Mouse (Mus musculus) heart, adult 2 months (tissue): Measurements from ENCODE around the gene Trpc4ap. TPM values are rescaled to one million over a fixed set of nuclear protein-coding genes. Genes with fewer than 3 reads are reported as not detected.
A peak's percentile ranks its signal among the peaks of the same experiment; 100 is the strongest.

Experiments used
- DNase-seq, 2 experiments: peaks; one replicate each; pipeline ENCODE4 v3.0.0; 2021
- H3K27ac ChIP-seq: fragments of 200-600 bp; 2 replicates; pipeline ENCODE4 v1.8.1; 2022
- H3K27me3 ChIP-seq: fragments of 200-500 bp; 2 replicates; pipeline ENCODE4 v1.6.1; 2012; ENCODE audit warnings: mild to moderate bottlenecking, low read length, inconsistent platforms, mixed read lengths; ENCODE audit not compliant: control insufficient read depth, insufficient read depth
- H3K36me3 ChIP-seq: fragments of 200-500 bp; 2 replicates; pipeline ENCODE4 v1.6.1; 2012; ENCODE audit warnings: low read length, inconsistent platforms; ENCODE audit not compliant: control insufficient read depth, insufficient read depth
- H3K4me1 ChIP-seq: fragments of 200-500 bp; 2 replicates; pipeline ENCODE4 v1.6.1; 2011; ENCODE audit warnings: low read length; ENCODE audit not compliant: control insufficient read depth, insufficient read depth
- H3K4me3 ChIP-seq: fragments of 200-600 bp; 2 replicates; pipeline ENCODE4 v1.8.1; 2022
- H3K79me2 ChIP-seq: fragments of 200-500 bp; replicated peaks from 2 replicates; pipeline ENCODE4 v1.6.1; 2012; ENCODE audit warnings: mild to moderate bottlenecking, inconsistent platforms, low read length, moderate library complexity, mixed read lengths; ENCODE audit not compliant: control insufficient read depth, insufficient read depth
- H3K9ac ChIP-seq: fragments of 200-500 bp; 2 replicates; pipeline ENCODE4 v1.6.1; 2012; ENCODE audit warnings: low read depth, mild to moderate bottlenecking, control low read depth, inconsistent platforms, low read length, mixed read lengths
- CTCF ChIP-seq: fragments of 200-600 bp; IDR thresholded peaks from 2 replicates; pipeline ENCODE4 v1.8.1; 2022; ENCODE audit warnings: antibody characterized with exemption, mild to moderate bottlenecking, moderate library complexity
- EP300 ChIP-seq: fragments of 200-500 bp; IDR thresholded peaks from 2 replicates; pipeline ENCODE4 v1.6.1; 2011; ENCODE audit warnings: low read depth, low read length, control low read depth; ENCODE audit not compliant: insufficient read depth
- POLR2A ChIP-seq: fragments of 200-500 bp; IDR thresholded peaks from 2 replicates; pipeline ENCODE4 v1.6.1; 2011; ENCODE audit warnings: mild to moderate bottlenecking, low read depth, low read length, control low read depth; ENCODE audit not compliant: insufficient read depth
- WGBS: fragments of 180-500 bp; shearing (Covaris S2); methylation state at CpG from one replicate; pipeline ENCODE4 v1.1.7; 2018; 5-methylcytosine and 5-hydroxymethylcytosine counted together
- intact Hi-C: fragments of 180-260 bp; cut with DNase I; formaldehyde crosslinking; loops from one replicate; pipeline ENCODE4 v1.15.1; 2025
- polyA plus RNA-seq: library from polyadenylated mRNA; depleted of rRNA; stranded (reverse); fragments of >200 nt; gene quantifications from 2 replicates; pipeline ENCODE4 v1.2.3, GENCODE M21; 2012
- total RNA-seq, 2 experiments: library from RNA; stranded (reverse); gene quantifications; 2 replicates each; pipeline ENCODE4 v1.2.3; 2021

Trpc4ap gene
- total and polyA plus RNA-seq, 3 experiments: 77.0 to 95.6 (median 84.9) TPM

DNA sequence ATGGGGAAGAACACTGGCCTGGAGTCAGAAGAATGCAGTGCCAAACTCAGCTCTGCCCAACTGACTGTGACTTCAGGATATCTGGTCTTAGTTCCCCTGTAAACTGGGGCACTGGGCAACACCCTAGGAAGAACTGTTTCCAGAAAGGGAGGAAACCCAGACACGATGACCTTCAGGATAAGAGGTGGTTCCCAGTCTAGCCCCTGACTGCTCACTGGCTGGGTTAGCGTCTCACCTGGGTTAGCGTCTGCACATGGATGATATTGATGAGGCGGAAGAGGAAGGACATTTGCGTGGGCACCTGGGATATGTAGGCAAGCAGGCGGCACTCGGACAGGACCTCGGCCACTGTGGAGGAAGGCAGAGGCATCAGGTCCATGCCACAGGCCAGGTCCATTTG, 56.2 kb downstream of the Trpc4ap start:
- Histone ChIP-seq H3K4me1 (no peaks in the 10 kb centered on the region), H3K9ac (no peak overlapping the region), H3K36me3 (peaks cover 2% of the 10 kb centered on the region; the same call in 1 of the 2 replicates), H3K79me2 (no peaks in the 10 kb centered on the region), H3K27ac (no peak overlapping the region), H3K27me3 (no peaks in the 10 kb centered on the region), H3K4me3 (no peak overlapping the region)
- WGBS: 81% methylated on average over 8 of the region's 8 CpGs
- intact Hi-C loops: no loop called here
- TF ChIP-seq EP300 (0 out of 2 replicates have a peak, but pooled peaks have one; percentile 25), CTCF (no peak), POLR2A (0 out of 2 replicates have a peak, but pooled peaks have one; percentile 23)
- no peak for DNase-seq

DNA sequence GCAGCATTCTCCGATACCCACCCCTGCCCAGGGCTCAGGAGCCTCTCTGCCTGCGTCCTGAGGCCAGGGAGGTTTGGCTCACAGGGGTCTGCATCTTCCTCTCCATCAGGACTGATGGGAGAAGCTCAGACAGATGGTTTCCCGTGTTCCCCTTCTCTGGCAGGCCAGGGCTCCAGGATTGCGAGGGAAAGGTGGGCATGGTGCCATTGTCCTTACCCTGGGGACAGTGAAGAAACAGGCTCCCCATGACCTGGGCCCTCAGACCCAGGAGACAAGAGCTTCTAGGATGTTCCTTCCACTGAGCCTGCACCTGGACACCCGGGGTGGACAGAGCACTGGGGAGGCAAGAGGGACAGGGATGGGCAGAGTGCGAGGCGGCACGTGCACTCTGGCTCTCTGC, 57.6 kb downstream of the Trpc4ap start:
- TF ChIP-seq POLR2A (no peak), EP300 (no peak), CTCF (no peak)
- Histone ChIP-seq H3K27me3 (no peaks in the 10 kb centered on the region), H3K4me3 (no peak overlapping the region), H3K9ac (no peak overlapping the region), H3K27ac (no peak overlapping the region), H3K79me2 (no peaks in the 10 kb centered on the region), H3K4me1 (no peaks in the 10 kb centered on the region), H3K36me3 (peaks cover 2% of the 10 kb centered on the region; the same call in 1 of the 2 replicates)
- intact Hi-C loops: no loop called here
- 68% methylated on average over 8 of the region's 8 CpGs for WGBS
- no peak for DNase-seq

DNA sequence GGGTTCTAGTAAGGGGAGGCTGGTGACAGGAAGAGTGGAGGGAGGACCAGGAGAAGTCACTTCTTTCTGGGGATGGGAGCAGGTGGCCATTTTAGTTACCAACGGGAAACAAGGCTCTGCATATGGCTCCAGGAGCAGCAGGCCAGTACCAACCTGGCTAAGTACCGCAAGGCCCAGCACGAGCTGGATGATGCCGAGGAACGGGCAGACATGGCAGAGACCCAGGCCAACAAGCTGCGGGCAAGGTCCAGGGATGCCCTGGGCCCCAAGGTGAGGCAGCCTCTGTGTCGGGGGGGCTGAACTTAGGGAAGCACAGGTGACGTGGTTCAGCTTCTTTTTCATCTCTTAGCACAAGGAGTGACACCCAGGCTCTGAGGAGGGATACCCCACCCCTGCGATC, 58.5 kb downstream of the Trpc4ap start:
- no peak overlapping the region for H3K4me3 ChIP-seq
- H3K4me1 ChIP-seq: no peaks in the 10 kb centered on the region; the same call in 1 of the 2 replicates
- intact Hi-C loops: no loop called here
- no peaks in the 10 kb centered on the region for H3K27me3 ChIP-seq
- H3K79me2 ChIP-seq: no peaks in the 10 kb centered on the region
- WGBS: 90% methylated on average over 9 of the region's 9 CpGs
- TF ChIP-seq POLR2A: no peak
- no peak for TF ChIP-seq EP300
- no peak for TF ChIP-seq CTCF
- H3K36me3 ChIP-seq: peaks cover 2% of the 10 kb centered on the region; the same call in 1 of the 2 replicates
- H3K9ac ChIP-seq: no peak overlapping the region
- H3K27ac ChIP-seq: no peak overlapping the region
- DNase-seq: no peak

DNA sequence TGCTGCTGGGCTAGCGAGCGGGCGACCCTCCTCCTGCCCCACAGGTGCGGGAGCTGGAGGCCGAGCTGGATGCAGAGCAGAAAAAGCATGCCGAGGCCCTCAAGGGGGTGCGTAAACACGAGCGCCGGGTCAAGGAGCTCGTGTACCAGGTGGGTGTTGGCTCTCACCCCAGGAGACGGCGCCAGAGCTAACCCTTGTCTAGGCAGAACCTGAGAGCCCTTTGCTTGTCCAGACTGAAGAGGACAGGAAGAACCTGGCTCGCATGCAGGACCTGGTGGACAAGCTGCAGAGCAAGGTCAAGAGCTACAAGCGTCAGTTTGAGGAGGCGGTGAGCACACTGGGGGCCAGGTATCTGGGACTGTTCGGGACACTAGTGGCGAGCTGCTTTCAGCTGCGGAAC, 59.1 kb downstream of the Trpc4ap start:
- H3K79me2 ChIP-seq: no peaks in the 10 kb centered on the region
- H3K27me3 ChIP-seq: no peaks in the 10 kb centered on the region
- intact Hi-C loops: no loop called here
- H3K4me1 ChIP-seq: no peaks in the 10 kb centered on the region; the same call in 1 of the 2 replicates
- H3K36me3 ChIP-seq: peaks cover 2% of the 10 kb centered on the region; the same call in 1 of the 2 replicates
- no peak overlapping the region for H3K9ac ChIP-seq
- no peak for TF ChIP-seq EP300
- no peak for TF ChIP-seq POLR2A
- TF ChIP-seq CTCF: no peak
- DNase-seq: no peak
- 67% methylated on average over 19 of the region's 19 CpGs for WGBS
- no peak overlapping the region for H3K27ac ChIP-seq
- no peak overlapping the region for H3K4me3 ChIP-seq

DNA sequence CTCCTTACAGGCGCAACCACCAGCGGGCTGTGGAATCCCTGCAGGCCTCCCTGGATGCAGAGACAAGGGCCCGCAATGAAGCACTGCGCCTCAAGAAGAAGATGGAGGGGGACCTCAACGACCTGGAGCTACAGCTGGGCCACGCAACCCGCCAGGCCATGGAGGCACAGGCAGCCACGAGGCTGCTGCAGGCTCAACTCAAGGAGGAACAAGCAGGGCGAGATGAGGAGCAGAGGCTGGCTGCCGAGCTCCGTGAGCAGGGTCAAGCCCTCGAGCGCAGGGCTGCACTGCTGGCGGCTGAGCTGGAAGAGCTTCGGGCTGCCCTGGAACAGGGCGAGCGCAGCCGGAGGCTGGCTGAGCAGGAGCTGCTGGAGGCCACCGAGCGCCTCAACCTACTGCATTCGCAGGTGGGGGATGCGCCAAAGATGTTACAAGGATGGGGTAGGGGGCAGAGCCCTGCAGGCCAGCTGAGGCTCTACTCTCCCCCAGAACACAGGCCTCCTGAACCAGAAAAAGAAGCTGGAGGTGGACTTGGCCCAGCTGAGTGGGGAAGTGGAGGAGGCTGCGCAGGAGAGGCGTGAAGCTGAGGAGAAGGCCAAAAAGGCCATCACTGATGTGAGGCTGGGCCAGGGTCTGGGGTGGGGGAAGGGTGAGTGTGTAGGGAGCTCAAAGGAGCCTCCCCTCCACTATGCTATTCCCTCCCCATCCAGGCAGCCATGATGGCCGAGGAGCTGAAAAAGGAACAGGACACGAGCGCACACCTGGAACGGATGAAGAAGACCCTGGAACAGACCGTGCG, 59.8 kb downstream of the Trpc4ap start:
- intact Hi-C loops: no loop called here
- Histone ChIP-seq H3K4me3 (no peak overlapping the region), H3K27me3 (no peaks in the 10 kb centered on the region), H3K4me1 (no peaks in the 10 kb centered on the region; the same call in 1 of the 2 replicates), H3K36me3 (peaks cover 2% of the 10 kb centered on the region; the same call in 1 of the 2 replicates), H3K27ac (no peak overlapping the region), H3K79me2 (no peaks in the 10 kb centered on the region), H3K9ac (no peak overlapping the region)
- TF ChIP-seq EP300 (no peak), CTCF (no peak), POLR2A (no peak)
- 81% methylated on average over 30 of the region's 30 CpGs for WGBS
- DNase-seq: no peak
